Mouse (Mus musculus) CD4-positive naive resting alpha-beta T cell, adult 57 days (primary cell): Measurements from ENCODE around the gene Tmem203. TPM values are rescaled to one million over a fixed set of nuclear protein-coding genes. Genes with fewer than 3 reads are reported as not detected.

Experiments
- total RNA-seq: library from RNA; stranded (reverse); gene quantifications from one replicate; pipeline ENCODE4 v1.2.4, GENCODE M21; 2023

The Tmem203 gene
- 24.4 TPM for total RNA-seq

GRCm38 (mm10) chr2:25255284-25255779, at the start of gene Tmem203:
Gene Tmem203 (plus strand): TSS chr2:25255439.

GRCm38 (mm10) chr2:25211121-25211670, 44.0 kb upstream of the Tmem203 start, which contains the start of gene Nelfb:
Gene Nelfb (minus strand): TSS chr2:25211489.

GRCm38 (mm10) chr2:25214444-25214843, 40.8 kb upstream of the Tmem203 start, which contains the start of gene Stpg3:
Gene Stpg3 (minus strand): TSS chr2:25214637.

GRCm38 (mm10) chr2:25218445-25218844, 36.8 kb upstream of the Tmem203 start, which contains the start of gene Fam166a:
Gene Fam166a (plus strand): TSS chr2:25218745.

GRCm38 (mm10) chr2:25224492-25224765, 30.8 kb upstream of the Tmem203 start, which contains the start of gene Tubb4b:
Gene Tubb4b (minus strand): TSS chr2:25224702.

GRCm38 (mm10) chr2:25234050-25234449, 21.2 kb upstream of the Tmem203 start, which contains the start of gene Slc34a3:
Gene Slc34a3 (minus strand): TSS chr2:25234364.

GRCm38 (mm10) chr2:25236614-25237013, 18.6 kb upstream of the Tmem203 start, which contains the start of gene Rnf224:
Gene Rnf224 (minus strand): TSS chr2:25236787.

GRCm38 (mm10) chr2:25242101-25242506, 13.1 kb upstream of the Tmem203 start, which contains the start of the genes Rnf208 and Cysrt1:
Gene Rnf208 (plus strand): TSS chr2:25242255.
Gene Cysrt1 (minus strand): TSS chr2:25242452.

GRCm38 (mm10) chr2:25246183-25247072, 8.8 kb upstream of the Tmem203 start, which contains the start of gene AL732309.1:
Gene AL732309.1 (minus strand): TSS chr2:25246863.

GRCm38 (mm10) chr2:25262291-25262767, 7.1 kb downstream of the Tmem203 start, which contains the start of gene Tprn:
Gene Tprn (plus strand): TSS chr2:25262618.

GRCm38 (mm10) chr2:25271827-25272511, 16.7 kb downstream of the Tmem203 start, which contains the start of the genes Ssna1 and Anapc2:
Gene Ssna1 (minus strand): TSS chr2:25272438.
Gene Anapc2 (plus strand): TSS chr2:25272478.

GRCm38 (mm10) chr2:25287927-25288649, 32.8 kb downstream of the Tmem203 start, which contains the start of gene Tmem210:
Gene Tmem210 (plus strand): TSS chr2:25288145.

GRCm38 (mm10) chr2:25289651-25290050, 34.4 kb downstream of the Tmem203 start, which contains the start of gene Lrrc26:
Gene Lrrc26 (plus strand): TSS chr2:25289915.

Other genes starting within 250 kb of the Tmem203 start
- 22.3 TPM for gene Nsmf, start 201.1 kb upstream of the Tmem203 start, total RNA-seq
- not detected for gene Entpd8, start 175.1 kb upstream of the Tmem203 start, total RNA-seq
- gene Noxa1, start 160.3 kb upstream of the Tmem203 start, total RNA-seq, result not detected
- 5.2 TPM for gene Nrarp, start 74.7 kb upstream of the Tmem203 start, total RNA-seq
- 23.0 TPM for gene Tor4a, start 58.6 kb upstream of the Tmem203 start, total RNA-seq
- gene Nelfb, start 44.0 kb upstream of the Tmem203 start, total RNA-seq, result 63.7 TPM
- gene Stpg3, start 40.8 kb upstream of the Tmem203 start, total RNA-seq, result not detected
- not detected for gene Fam166a, start 36.7 kb upstream of the Tmem203 start, total RNA-seq
- 113 TPM for gene Tubb4b, start 30.7 kb upstream of the Tmem203 start, total RNA-seq
- gene Slc34a3, start 21.1 kb upstream of the Tmem203 start, total RNA-seq, result not detected
- gene Rnf224, start 18.7 kb upstream of the Tmem203 start, total RNA-seq, result not detected
- not detected for gene Rnf208, start 13.2 kb upstream of the Tmem203 start, total RNA-seq
- gene Cysrt1, start 13.0 kb upstream of the Tmem203 start, total RNA-seq, result not detected
- gene AL732309.1, start 8.6 kb upstream of the Tmem203 start, total RNA-seq, result 5.9 TPM
- 29.6 TPM for gene Tprn, start 7.2 kb downstream of the Tmem203 start, total RNA-seq
- gene Ssna1, start 17.0 kb downstream of the Tmem203 start, total RNA-seq, result 35.2 TPM
- 99.3 TPM for gene Anapc2, start 17.0 kb downstream of the Tmem203 start, total RNA-seq
- not detected for gene Tmem210, start 32.7 kb downstream of the Tmem203 start, total RNA-seq
- not detected for gene Lrrc26, start 34.5 kb downstream of the Tmem203 start, total RNA-seq
- gene Grin1, start 63.7 kb downstream of the Tmem203 start, total RNA-seq, result not detected
- 50.6 TPM for gene Man1b1, start 76.9 kb downstream of the Tmem203 start, total RNA-seq
- gene Dpp7, start 100.9 kb downstream of the Tmem203 start, total RNA-seq, result 17.2 TPM
- 10.3 TPM for gene Uap1l1, start 110.2 kb downstream of the Tmem203 start, total RNA-seq
- gene Sapcd2, start 116.9 kb downstream of the Tmem203 start, total RNA-seq, result 0.74 TPM
- gene Entpd2, start 140.4 kb downstream of the Tmem203 start, total RNA-seq, result 1.4 TPM
- gene Npdc1, start 143.9 kb downstream of the Tmem203 start, total RNA-seq, result 0.98 TPM
- 0.59 TPM for gene Fut7, start 167.8 kb downstream of the Tmem203 start, total RNA-seq
- 69.0 TPM for gene Abca2, start 173.3 kb downstream of the Tmem203 start, total RNA-seq
- not detected for gene Clic3, start 201.4 kb downstream of the Tmem203 start, total RNA-seq
- 92.6 TPM for gene Paxx, start 205.7 kb downstream of the Tmem203 start, total RNA-seq
- not detected for gene Ptgds, start 214.6 kb downstream of the Tmem203 start, total RNA-seq
- not detected for gene Lcn12, start 238.5 kb downstream of the Tmem203 start, total RNA-seq
- gene Fbxw5, start 245.3 kb downstream of the Tmem203 start, total RNA-seq, result 47.7 TPM
- gene C8g, start 246.3 kb downstream of the Tmem203 start, total RNA-seq, result not detected